Mouse (Mus musculus): ENCODE measurements around the gene Slc47a2.

The Slc47a2 gene

GRCm38 (mm10) chr11:61276482-61276881, 66.2 kb downstream of the Slc47a2 start:
- DNase-seq: no peak

GRCm38 (mm10) chr11:61275106-61275505, 67.6 kb downstream of the Slc47a2 start:
- no peak for DNase-seq

- no peak for DNase-seq
Measured at GRCm38 (mm10) chr11:61274421-61274820, 68.2 kb downstream of the Slc47a2 start.

GRCm38 (mm10) chr11:61273928-61274327, 68.7 kb downstream of the Slc47a2 start:
- DNase-seq: no peak

- no peak for DNase-seq
Measured at GRCm38 (mm10) chr11:61271612-61272011, 71.0 kb downstream of the Slc47a2 start.

GRCm38 (mm10) chr11:61270406-61270805, 72.3 kb downstream of the Slc47a2 start:
- DNase-seq: no peak

- no peak for DNase-seq
Measured at GRCm38 (mm10) chr11:61268626-61269349, 73.9 kb downstream of the Slc47a2 start.

GRCm38 (mm10) chr11:61266551-61267533, 75.8 kb downstream of the Slc47a2 start, which contains the start of gene Aldh3a2:
TSS of gene Aldh3a2 (minus strand) at chr11:61267464.
- DNase-seq: peak; percentile 96

- no peak for DNase-seq
Measured at GRCm38 (mm10) chr11:61263841-61264240, 78.8 kb downstream of the Slc47a2 start.

- no peak for DNase-seq
Measured at GRCm38 (mm10) chr11:61262516-61262915, 80.1 kb downstream of the Slc47a2 start.

GRCm38 (mm10) chr11:61259106-61259505, 83.6 kb downstream of the Slc47a2 start:
- DNase-seq: no peak

- DNase-seq: no peak
Measured at GRCm38 (mm10) chr11:61252807-61253206, 89.9 kb downstream of the Slc47a2 start.

- no peak for DNase-seq
Measured at GRCm38 (mm10) chr11:61251741-61252140, 90.9 kb downstream of the Slc47a2 start.
